ENCODE assay signal across 12 mouse cellular contexts in the genomic region with DNA sequence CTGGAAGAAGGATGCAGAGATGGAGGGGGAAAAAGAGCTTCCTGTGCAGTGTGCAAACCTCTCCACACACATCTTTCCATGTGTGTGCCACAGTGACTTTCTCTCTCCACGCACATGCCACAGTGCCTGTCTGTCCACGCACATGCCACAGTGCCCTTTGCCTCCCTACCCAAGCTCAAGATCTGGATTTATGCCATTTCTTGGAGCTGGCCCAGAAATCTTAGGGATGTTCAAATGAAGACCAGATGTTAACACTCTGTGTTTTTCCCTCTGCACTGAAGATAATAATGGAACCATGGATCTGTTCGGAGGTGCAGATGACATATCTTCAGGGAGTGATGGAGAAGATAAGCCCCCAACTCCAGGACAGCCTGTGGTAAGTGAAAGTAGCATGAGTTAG.
"Had no signal": no experiment of that assay in that cellular context is flagged by ENCODE, and none has a peak within 500 bp of the region (broad histone marks: within the 10 kb centered on the region; RNA-seq: fewer than 3 reads in every experiment).

No protein-coding gene starts in this region.

- DNase-seq: left cerebral cortex, postnatal 4 days; liver; liver, embryonic 13.5 days; liver, postnatal 0 days; lung, adult 18-20 months; lung, adult 2 months; lung, embryonic 14.5 days; lung, postnatal 10 days; lung, postnatal 14 days; lung, postnatal 36 days; lung, postnatal 4 days; midbrain, embryonic 14.5 days had no signal
